Mouse (Mus musculus): ENCODE data around the gene Cit. TPM values are rescaled to one million over a fixed set of nuclear protein-coding genes. Genes with fewer than 3 reads are reported as not detected.

The Cit gene
- total and polyA plus RNA-seq, 3 experiments: 21.5 to 32.9 (median 24.1) TPM

GRCm38 (mm10) chr5:115942389-115942788, 97.3 kb downstream of the Cit start:
- H3K79me2 ChIP-seq (ENCODE audit: control insufficient read depth, insufficient read depth, low read length, poor library complexity): no peaks in the 10 kb centered on the region
- TF ChIP-seq CTCF (IDR thresholded peaks at IDR 0.05 in 2 of 3, conservative IDR thresholded peaks at IDR 0.05 in 1 of 3; ENCODE audit: control insufficient read depth in 1 of 3, insufficient read depth in 1 of 3, low read depth in 2 of 3, low read length in 3 of 3, poor library complexity in 1 of 3, severe bottlenecking in 1 of 3): peak; percentile 12 to 28 (median 25); a peak in 4 of 6 replicates
- TF ChIP-seq MAZ (IDR thresholded peaks at IDR 0.05; ENCODE audit: low read depth, low read length): no peak
- TF ChIP-seq ZKSCAN1 (IDR thresholded peaks at IDR 0.05; ENCODE audit: low read depth, low read length): no peak
- TF ChIP-seq JUND (IDR thresholded peaks at IDR 0.05; ENCODE audit: low read depth, low read length): no peak
- no peak for TF ChIP-seq E2F4 (IDR thresholded peaks at IDR 0.05; ENCODE audit: borderline replicate concordance, low read depth, low read length)
- no peak overlapping the region for H3K9ac ChIP-seq (ENCODE audit: control insufficient read depth, low read depth, low read length, poor library complexity, severe bottlenecking)
- H3K27me3 ChIP-seq (ENCODE audit: control insufficient read depth in 1 of 2, insufficient read depth in 2 of 2, low read length in 2 of 2): no peaks in the 10 kb centered on the region
- H3K36me3 ChIP-seq (ENCODE audit: control insufficient read depth in 1 of 2, insufficient read depth in 2 of 2, low read length in 2 of 2): peaks cover 6 to 21% of the 10 kb centered on the region in 2 experiments; a peak in 3 of 4 replicates
- H3K9me3 ChIP-seq (replicated peaks; ENCODE audit: insufficient read depth, low read length): no peaks in the 10 kb centered on the region
- no peak overlapping the region for H3K4me3 ChIP-seq (ENCODE audit: control insufficient read depth in 1 of 2, insufficient read depth in 1 of 2, low read depth in 2 of 2, low read length in 2 of 2)
- H3K27ac ChIP-seq (ENCODE audit: control insufficient read depth, low read depth, low read length): no peak overlapping the region
- peak; percentile 22 for DNase-seq (ENCODE audit: low read depth, low spot score)
- peaks cover 6 to 21% of the 10 kb centered on the region in 2 experiments; a peak in 3 of 4 replicates for H3K4me1 ChIP-seq (ENCODE audit: control insufficient read depth in 1 of 2, insufficient read depth in 2 of 2, low read length in 2 of 2)

- TF ChIP-seq TAL1 (IDR thresholded peaks at IDR 0.05; ENCODE audit: low read length): peak; percentile 41; the same call in 1 of the 2 replicates
- peak in 1 of 2 experiments; percentile 47; a peak in 1 of 4 replicates for TF ChIP-seq EP300 (IDR thresholded peaks at IDR 0.05; ENCODE audit: low read depth in 1 of 2, low read length in 2 of 2)
- TF ChIP-seq USF2 (IDR thresholded peaks at IDR 0.05; ENCODE audit: borderline replicate concordance in 1 of 2, insufficient read depth in 1 of 2, low read depth in 1 of 2, low read length in 2 of 2): no peak
- no peak for TF ChIP-seq ETS1 (IDR thresholded peaks at IDR 0.05; ENCODE audit: low read depth, low read length)
- peak; percentile 36; the same call in 1 of the 2 replicates for TF ChIP-seq SIN3A (IDR thresholded peaks at IDR 0.05; ENCODE audit: low read length)
- TF ChIP-seq TCF12 (IDR thresholded peaks at IDR 0.05; ENCODE audit: low read depth, low read length): peak; percentile 58; the same call in 1 of the 2 replicates
- TF ChIP-seq BHLHE40 (IDR thresholded peaks at IDR 0.05; ENCODE audit: borderline replicate concordance, low read depth, low read length): no peak
- H3K79me2 ChIP-seq (ENCODE audit: control insufficient read depth, insufficient read depth, low read length, poor library complexity): no peaks in the 10 kb centered on the region
- H3K9me3 ChIP-seq (replicated peaks; ENCODE audit: insufficient read depth, low read length): no peaks in the 10 kb centered on the region
- peak overlapping the region; percentile 66 for H3K9ac ChIP-seq (ENCODE audit: control insufficient read depth, low read depth, low read length, poor library complexity, severe bottlenecking)
- H3K4me1 ChIP-seq (ENCODE audit: control insufficient read depth in 1 of 2, insufficient read depth in 2 of 2, low read length in 2 of 2): peaks cover 6 to 21% of the 10 kb centered on the region in 2 experiments; a peak in 3 of 4 replicates
- H3K27ac ChIP-seq (ENCODE audit: control insufficient read depth, low read depth, low read length): peak overlapping the region; percentile 99
- H3K4me3 ChIP-seq (ENCODE audit: control insufficient read depth in 1 of 2, insufficient read depth in 1 of 2, low read depth in 2 of 2, low read length in 2 of 2): 0 out of 4 replicates have a peak overlapping the region, but pooled peaks of 1 of the 2 experiments have one; percentile 8
- peak; percentile 68 for DNase-seq (ENCODE audit: low read depth, low spot score)
- H3K36me3 ChIP-seq (ENCODE audit: control insufficient read depth in 1 of 2, insufficient read depth in 2 of 2, low read length in 2 of 2): peaks cover 6 to 21% of the 10 kb centered on the region in 2 experiments
- H3K27me3 ChIP-seq (ENCODE audit: control insufficient read depth in 1 of 2, insufficient read depth in 2 of 2, low read length in 2 of 2): no peaks in the 10 kb centered on the region
These were observed 99.9 kb downstream of the Cit start for GRCm38 (mm10) chr5:115944791-115945490.

Measured in MEL (cell line).